Mouse (Mus musculus) B cell, adult 62 days (primary cell): Measurements from ENCODE around the gene Iqce. TPM values are rescaled to one million over a fixed set of nuclear protein-coding genes. Genes with fewer than 3 reads are reported as not detected.

Experiments used
- total RNA-seq: library from RNA; stranded (reverse); gene quantifications from 4 replicates; pipeline ENCODE4 v1.2.4, GENCODE M21; 2023

Gene Iqce
- 30.4 to 32.8 TPM (median 32.3 TPM) in 4 replicates for total RNA-seq

DNA sequence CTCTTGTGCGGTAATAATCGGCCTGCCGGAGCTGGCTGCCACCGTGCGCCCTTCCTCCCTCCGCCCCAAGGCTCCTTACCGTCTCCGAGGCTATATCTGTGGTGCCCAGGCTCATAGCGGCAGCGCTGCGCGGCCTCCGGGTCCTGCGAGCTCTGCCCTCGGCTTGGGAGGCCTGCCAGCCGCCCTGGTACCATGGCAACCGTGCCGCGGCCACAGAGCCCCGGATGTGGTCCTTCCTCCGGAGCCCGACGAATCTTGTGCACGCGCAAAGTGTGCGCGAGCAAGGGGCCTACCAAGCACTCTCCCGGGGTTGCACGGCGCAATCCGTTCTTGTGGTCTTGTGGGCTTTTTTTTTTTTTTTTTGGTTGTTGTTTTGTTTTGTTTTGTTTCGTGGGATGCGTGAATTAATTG is at the start of gene Iqce:
Gene Iqce, minus strand, starts transcription at position 276 of the 411 bp plus-strand sequence.

DNA sequence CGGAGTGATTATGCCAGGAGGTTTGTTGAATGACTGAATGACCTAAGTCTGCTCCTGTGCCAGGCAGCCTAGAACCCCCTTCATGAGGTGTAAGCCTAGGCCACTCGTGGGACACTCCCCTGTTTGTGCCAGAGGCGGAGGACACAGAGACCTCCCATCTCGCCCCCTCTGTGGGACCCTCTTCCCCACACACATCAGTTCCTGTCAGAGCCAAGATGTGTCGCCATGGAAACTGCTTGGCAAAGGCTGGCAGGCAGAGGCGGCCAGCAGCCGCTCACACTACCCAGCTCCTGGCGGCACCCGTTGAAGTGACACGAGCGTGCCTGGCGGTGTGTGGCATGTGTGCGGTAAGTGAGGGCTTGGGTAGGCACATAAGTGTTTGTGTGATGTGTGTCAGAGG is 21.6 kb upstream of the Iqce start, which contains the start of gene Amz1:
Gene Amz1, plus strand, starts transcription at position 306 of the 400 bp plus-strand sequence.

DNA sequence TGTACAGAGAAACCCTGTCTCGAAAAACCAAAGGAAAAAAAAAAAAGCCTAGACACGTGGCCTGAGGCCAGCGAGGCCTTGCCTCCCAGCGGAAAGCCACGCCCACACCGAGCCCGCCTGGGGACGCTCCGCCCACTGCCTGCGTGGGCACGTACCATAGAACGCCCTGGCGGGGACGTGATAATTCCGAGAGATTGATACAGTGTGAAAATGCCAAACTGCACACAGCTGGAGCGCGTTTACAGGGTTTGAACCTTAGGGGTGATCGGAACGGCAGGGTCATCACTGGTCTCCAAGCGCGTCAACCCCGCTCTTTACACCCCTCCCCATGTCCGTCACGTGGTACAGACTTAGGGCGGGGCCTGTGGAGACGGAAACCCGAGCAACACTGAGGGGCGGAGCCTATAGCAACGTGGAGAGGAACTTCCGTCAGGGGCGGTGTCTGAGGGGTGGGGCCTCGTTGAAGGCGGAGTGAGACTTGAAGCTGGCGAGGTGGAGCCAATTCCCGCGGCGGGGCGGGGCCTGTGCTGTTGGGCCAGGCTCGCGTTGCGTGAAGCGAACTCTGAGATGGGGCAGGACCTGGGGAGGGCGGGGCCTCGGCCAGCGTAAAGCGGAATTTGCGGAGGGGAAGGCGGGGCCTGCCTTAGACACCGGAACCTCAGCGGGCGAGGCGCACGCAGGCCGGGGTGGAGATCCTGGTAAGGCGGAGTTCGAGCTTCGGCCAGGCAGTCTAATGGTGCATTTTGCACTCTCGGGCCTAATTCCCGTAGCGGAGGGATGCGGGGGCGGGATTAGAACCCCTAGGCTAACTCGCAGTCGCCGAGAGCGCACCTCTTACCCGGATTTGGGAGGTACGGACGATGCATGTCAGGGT is 2.4 kb upstream of the Iqce start, which contains the start of gene Brat1:
Gene Brat1, plus strand, starts transcription at position 634 of the 874 bp plus-strand sequence.

DNA sequence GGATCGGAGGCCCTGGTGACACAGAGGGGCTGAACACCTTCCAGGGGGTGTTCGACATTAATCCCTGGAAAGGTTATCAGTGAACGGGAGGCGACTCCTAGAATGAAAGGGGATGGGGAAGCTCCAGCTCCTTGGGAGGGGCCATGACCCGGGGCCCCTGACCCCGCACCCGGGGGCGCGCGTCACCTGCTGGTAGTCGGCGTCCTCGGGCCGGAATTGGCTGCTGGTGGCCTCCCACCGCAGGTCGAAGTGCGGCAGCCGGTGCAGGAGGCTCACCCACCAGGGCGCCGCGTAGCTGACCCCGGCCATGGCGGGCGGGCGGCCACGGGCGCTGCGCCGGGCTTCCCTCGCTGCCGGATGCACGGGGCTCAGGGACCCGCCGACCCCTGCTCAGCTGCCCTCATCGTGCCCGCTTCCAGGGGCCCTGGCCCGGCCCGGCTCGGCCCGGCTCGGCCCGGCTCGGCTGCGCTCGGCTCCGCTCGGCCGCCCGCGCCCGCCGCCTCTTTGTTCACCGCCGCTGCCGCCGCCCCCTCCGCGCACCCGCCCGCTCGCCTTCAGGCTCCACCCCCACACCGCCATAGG is 53.6 kb downstream of the Iqce start, which contains the start of gene Ttyh3:
Gene Ttyh3, minus strand, starts transcription at position 513 of the 582 bp plus-strand sequence.

Other genes with a start within 250 kb of the Iqce start
- 16.8 to 20.2 TPM (median 19.0 TPM) in 4 replicates for gene Chst12, start 196.8 kb downstream of the Iqce start, total RNA-seq
- gene Grifin, start 137.3 kb downstream of the Iqce start, total RNA-seq: not detected in 4 replicates
- 22.3 to 28.2 TPM (median 26.6 TPM) in 4 replicates for gene Lfng, start 95.1 kb downstream of the Iqce start, total RNA-seq
- gene Ttyh3, start 53.3 kb downstream of the Iqce start, total RNA-seq: 103 to 111 TPM (median 110 TPM) in 4 replicates
- gene Brat1, start 2.6 kb upstream of the Iqce start, total RNA-seq: 24.3 to 26.1 TPM (median 24.8 TPM) in 4 replicates
- 6.1 to 11.7 TPM (median 7.9 TPM) in 4 replicates for gene Amz1, start 21.7 kb upstream of the Iqce start, total RNA-seq
- 26.8 to 30.5 TPM (median 27.8 TPM) in 4 replicates for gene Gna12, start 128.1 kb upstream of the Iqce start, total RNA-seq